Mouse (Mus musculus): ENCODE data around the gene Ddit4l.
"Not testable (repeated sequence)": the region's sequence is repeated elsewhere in the genome, so short reads cannot be mapped to it uniquely, and the experiment has no call there.

The Ddit4l gene

GRCm38 (mm10) chr3:137647427-137648100, 26.2 kb downstream of the Ddit4l start:
- no peak for DNase-seq (ENCODE audit: low read depth, low spot score)

GRCm38 (mm10) chr3:137649112-137649511, 27.7 kb downstream of the Ddit4l start:
- no peak for DNase-seq (ENCODE audit: low read depth, low spot score)

- no peak for DNase-seq (ENCODE audit: low read depth, low spot score)
Measured at GRCm38 (mm10) chr3:137652853-137653252, 31.4 kb downstream of the Ddit4l start.

- not testable (repeated sequence) for DNase-seq (ENCODE audit: low read depth, low spot score)
Measured at GRCm38 (mm10) chr3:137671224-137671623, 49.8 kb downstream of the Ddit4l start, which contains the start of gene Gm21962. Gm21962 (plus strand) TSS chr3:137671524.
